Mouse (Mus musculus) gastrocnemius, adult 2 months (tissue): ENCODE measurements at regions not wholly inside any gene's neighbourhood (a gene's known extent, or its start where the extent isn't known, plus 50 kb on each side); places are given as distances from the start of the nearest gene placed in this dataset.

Experiments
- DNase-seq: peaks from one replicate; pipeline ENCODE4 v3.0.0; 2022
- H3K27ac ChIP-seq: fragments of 200-600 bp; 2 replicates; pipeline ENCODE4 v1.8.1; 2022; ENCODE audit warnings: mild to moderate bottlenecking
- H3K4me3 ChIP-seq: fragments of 200-600 bp; 2 replicates; pipeline ENCODE4 v1.8.1; 2022; ENCODE audit warnings: mild to moderate bottlenecking, moderate library complexity
- CTCF ChIP-seq: fragments of 200-600 bp; IDR thresholded peaks from 2 replicates; pipeline ENCODE4 v1.8.1; 2022; ENCODE audit warnings: antibody characterized with exemption, mild to moderate bottlenecking, moderate library complexity
- intact Hi-C: fragments of 180-260 bp; cut with DNase I; formaldehyde crosslinking; loops from one replicate; pipeline ENCODE4 v1.15.1; 2025

GRCm38 (mm10) chr13:97510431-97511261 is 249.8 kb downstream of the Gm10260 start:
- no peak for TF ChIP-seq CTCF
- no peak overlapping the region for H3K4me3 ChIP-seq
- DNase-seq: no peak
- no peak overlapping the region for H3K27ac ChIP-seq
- intact Hi-C loops: no loop called here

- no peak for DNase-seq
- TF ChIP-seq CTCF: no peak
- no peak overlapping the region; the same call in 1 of the 2 replicates for H3K27ac ChIP-seq
- intact Hi-C loops: no loop called here
- no peak overlapping the region for H3K4me3 ChIP-seq
Observed at GRCm38 (mm10) chr13:97504949-97505348, 255.5 kb downstream of the Gm10260 start.

GRCm38 (mm10) chr13:97503955-97504739 is 256.3 kb downstream of the Gm10260 start:
- TF ChIP-seq CTCF: no peak
- no peak overlapping the region for H3K4me3 ChIP-seq
- intact Hi-C loops: no loop called here
- H3K27ac ChIP-seq: no peak overlapping the region; the same call in 1 of the 2 replicates
- DNase-seq: no peak

GRCm38 (mm10) chr13:97503391-97503790 is 257.0 kb downstream of the Gm10260 start:
- TF ChIP-seq CTCF: no peak
- DNase-seq: peak; percentile 33
- intact Hi-C loops: no loop called here
- Histone ChIP-seq H3K27ac (no peak overlapping the region; the same call in 1 of the 2 replicates), H3K4me3 (no peak overlapping the region)

GRCm38 (mm10) chr13:97500155-97500554 is 259.2 kb downstream of the Enc1 start:
- TF ChIP-seq CTCF: no peak
- H3K4me3 ChIP-seq: no peak overlapping the region
- DNase-seq: no peak
- intact Hi-C loops: no loop called here
- H3K27ac ChIP-seq: no peak overlapping the region

- DNase-seq: no peak
- intact Hi-C loops: no loop called here
- Histone ChIP-seq H3K27ac (no peak overlapping the region), H3K4me3 (no peak overlapping the region)
- no peak for TF ChIP-seq CTCF
Observed at GRCm38 (mm10) chr13:97498981-97499380, 258.1 kb downstream of the Enc1 start.

- no peak for DNase-seq
- Histone ChIP-seq H3K4me3 (no peak overlapping the region), H3K27ac (no peak overlapping the region)
- no peak for TF ChIP-seq CTCF
- intact Hi-C loops: no loop called here
Observed at GRCm38 (mm10) chr13:97497928-97498327, 257.0 kb downstream of the Enc1 start.

- no peak for DNase-seq
- intact Hi-C loops: no loop called here
- Histone ChIP-seq H3K4me3 (no peak overlapping the region), H3K27ac (no peak overlapping the region)
- TF ChIP-seq CTCF: no peak
Observed at GRCm38 (mm10) chr13:97494770-97495169, 253.9 kb downstream of the Enc1 start.

- intact Hi-C loops: no loop called here
- Histone ChIP-seq H3K27ac (0 out of 2 replicates have a peak overlapping the region, but pooled peaks have one; percentile 6), H3K4me3 (no peak overlapping the region)
- DNase-seq: no peak
- no peak for TF ChIP-seq CTCF
Observed at GRCm38 (mm10) chr13:97493836-97494235, 252.9 kb downstream of the Enc1 start.

GRCm38 (mm10) chr13:97492958-97493735 is 252.2 kb downstream of the Enc1 start:
- intact Hi-C loops: no loop called here
- peak; percentile 46 for DNase-seq
- TF ChIP-seq CTCF: no peak
- Histone ChIP-seq H3K27ac (no peak overlapping the region), H3K4me3 (no peak overlapping the region)

GRCm38 (mm10) chr13:97491865-97492847 is 251.3 kb downstream of the Enc1 start:
- TF ChIP-seq CTCF: no peak
- Histone ChIP-seq H3K27ac (no peak overlapping the region), H3K4me3 (no peak overlapping the region)
- intact Hi-C loops: no loop called here
- no peak for DNase-seq
